Mouse (Mus musculus) induced T-regulatory cell, adult 2 months (primary cell): ENCODE measurements around the gene Gm20605.

Source experiments
- DNase-seq: peaks from one replicate; pipeline ENCODE4 v3.0.0-alpha.2; 2012; ENCODE audit warnings: low read depth

Gene Gm20605

GRCm38 (mm10) chr5:137690531-137690930 lies 61.6 kb downstream of the Gm20605 start:
- no peak for DNase-seq

GRCm38 (mm10) chr5:137691881-137692280 lies 62.9 kb downstream of the Gm20605 start:
- DNase-seq, result peak; percentile 68
